Mouse (Mus musculus): ENCODE data around the gene Klk1b22. TPM values are rescaled to one million over a fixed set of nuclear protein-coding genes. Genes with fewer than 3 reads are reported as not detected.
"Not testable (repeated sequence)": the region's sequence is repeated elsewhere in the genome, so short reads cannot be mapped to it uniquely, and the experiment has no call there.

The Klk1b22 gene
- polyA plus RNA-seq (2012; rRNA removed) = not detected in 2 replicates

DNA sequence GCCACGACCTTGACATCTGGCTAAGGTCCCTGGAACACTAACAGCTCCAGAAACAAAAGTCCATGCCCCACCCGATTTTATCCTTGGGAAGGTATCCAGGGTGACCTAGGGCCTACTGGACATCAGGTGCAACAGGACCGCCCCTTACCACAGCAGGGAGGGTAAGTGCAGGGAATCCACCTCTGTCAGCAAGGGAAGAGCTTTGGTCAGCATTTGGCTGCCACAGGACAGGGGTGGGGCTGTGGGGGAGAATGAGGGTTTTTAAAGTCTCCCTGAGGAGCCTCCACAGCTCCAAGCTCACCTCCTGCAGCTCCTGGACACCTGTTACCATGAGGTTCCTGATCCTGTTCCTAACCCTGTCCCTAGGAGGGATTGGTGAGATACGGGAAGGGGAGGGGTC is at the start of gene Klk1b22:
Gene Klk1b22 (plus strand): TSS at position 301 of the 400 bp plus-strand sequence.
- no peak within 1 kb of the TSS for H3K4me3 ChIP-seq (replicated peaks; ENCODE audit: extremely low read depth, low read depth, low read length)
- TF ChIP-seq POLR2A (IDR thresholded peaks at IDR 0.05; ENCODE audit: borderline replicate concordance, extremely low read depth, low read depth, low read length) (no peak), CTCF (IDR thresholded peaks at IDR 0.05; ENCODE audit: insufficient read depth, low read length) (no peak)
- DNase-seq = no peak
- 61% methylated on average over 4 of the region's 4 CpGs for WGBS
- no peaks in the 10 kb centered on the region for H3K4me1 ChIP-seq (ENCODE audit: control insufficient read depth, insufficient read depth, low read length)

DNA sequence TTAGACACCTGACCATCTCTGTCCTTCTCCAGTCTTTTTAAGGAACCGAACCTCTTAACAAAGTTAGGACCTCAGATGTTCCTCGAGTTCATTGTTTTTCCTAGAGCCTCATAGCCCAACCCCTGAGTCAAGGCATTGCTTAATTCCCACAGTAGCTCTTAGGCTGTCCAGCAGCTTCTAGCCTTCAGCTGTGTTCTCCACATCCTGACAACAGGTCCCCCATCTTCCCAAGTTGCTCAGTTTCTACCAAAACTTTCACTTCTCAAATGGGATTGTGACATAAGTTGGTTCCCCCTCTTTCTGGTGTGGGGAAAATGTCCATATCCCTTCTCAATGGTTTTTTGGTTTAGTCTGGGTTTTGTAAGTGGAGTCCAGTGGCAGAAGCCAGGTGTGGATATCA is 40.4 kb upstream of the Klk1b22 start:
- WGBS = 66% methylated on average over 2 of the region's 2 CpGs
- DNase-seq = no peak
- Histone ChIP-seq H3K4me3 (replicated peaks; ENCODE audit: extremely low read depth, low read depth, low read length) (no peak overlapping the region), H3K4me1 (ENCODE audit: control insufficient read depth, insufficient read depth, low read length) (no peaks in the 10 kb centered on the region)
- TF ChIP-seq CTCF (IDR thresholded peaks at IDR 0.05; ENCODE audit: insufficient read depth, low read length) = no peak
- TF ChIP-seq POLR2A (IDR thresholded peaks at IDR 0.05; ENCODE audit: borderline replicate concordance, extremely low read depth, low read depth, low read length) = no peak

DNA sequence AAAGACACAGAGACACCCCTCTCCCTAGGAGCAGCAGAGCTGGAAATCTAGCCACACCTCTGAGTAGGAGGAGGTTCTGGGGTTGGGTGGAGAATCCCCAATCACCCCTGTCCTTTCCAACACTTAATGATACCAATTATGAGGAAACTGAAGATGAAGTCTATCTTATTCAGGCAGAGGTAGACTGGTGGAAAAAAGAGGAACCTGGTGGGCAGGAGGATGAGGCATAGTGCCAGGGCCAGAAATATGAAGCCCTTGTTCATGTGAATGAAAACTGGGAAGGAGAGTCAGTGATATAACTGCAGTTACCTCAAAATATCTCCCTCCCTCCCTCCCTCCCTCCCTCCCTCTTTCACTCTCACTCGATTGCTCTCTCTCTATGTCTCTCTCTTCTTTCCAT is 34.8 kb upstream of the Klk1b22 start:
- no peak for DNase-seq
- TF ChIP-seq CTCF (IDR thresholded peaks at IDR 0.05; ENCODE audit: insufficient read depth, low read length) (no peak), POLR2A (IDR thresholded peaks at IDR 0.05; ENCODE audit: borderline replicate concordance, extremely low read depth, low read depth, low read length) (no peak)
- H3K4me3 ChIP-seq (replicated peaks; ENCODE audit: extremely low read depth, low read depth, low read length) = no peak overlapping the region
- 75% methylated on average over 1 of the region's 1 CpGs for WGBS
- no peaks in the 10 kb centered on the region for H3K4me1 ChIP-seq (ENCODE audit: control insufficient read depth, insufficient read depth, low read length)

DNA sequence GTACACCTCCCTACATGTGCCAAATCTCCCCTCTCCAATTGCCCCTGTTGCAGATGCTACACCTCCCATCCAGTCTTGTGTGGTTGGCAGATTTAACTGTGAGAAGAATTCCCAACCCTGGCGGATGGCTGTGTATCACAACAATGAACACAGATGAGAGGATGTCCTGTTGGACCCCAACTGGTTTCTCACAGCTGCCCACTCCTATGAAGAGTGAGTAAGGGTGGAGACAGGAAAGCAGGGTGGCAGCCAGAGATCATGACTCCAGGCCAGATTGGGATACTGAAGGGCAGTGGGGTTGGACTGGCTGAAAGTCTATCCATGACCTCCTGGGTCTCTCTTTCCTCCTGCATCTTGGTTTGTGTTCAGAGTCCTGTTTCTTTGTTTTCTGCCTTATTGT is 16.4 kb upstream of the Klk1b22 start:
- Histone ChIP-seq H3K4me3 (replicated peaks; ENCODE audit: extremely low read depth, low read depth, low read length) (no peak overlapping the region), H3K4me1 (ENCODE audit: control insufficient read depth, insufficient read depth, low read length) (no peaks in the 10 kb centered on the region)
- TF ChIP-seq CTCF (IDR thresholded peaks at IDR 0.05; ENCODE audit: insufficient read depth, low read length) = no peak
- TF ChIP-seq POLR2A (IDR thresholded peaks at IDR 0.05; ENCODE audit: borderline replicate concordance, extremely low read depth, low read depth, low read length) = no peak
- DNase-seq = no peak
- 79% methylated on average over 1 of the region's 1 CpGs for WGBS

DNA sequence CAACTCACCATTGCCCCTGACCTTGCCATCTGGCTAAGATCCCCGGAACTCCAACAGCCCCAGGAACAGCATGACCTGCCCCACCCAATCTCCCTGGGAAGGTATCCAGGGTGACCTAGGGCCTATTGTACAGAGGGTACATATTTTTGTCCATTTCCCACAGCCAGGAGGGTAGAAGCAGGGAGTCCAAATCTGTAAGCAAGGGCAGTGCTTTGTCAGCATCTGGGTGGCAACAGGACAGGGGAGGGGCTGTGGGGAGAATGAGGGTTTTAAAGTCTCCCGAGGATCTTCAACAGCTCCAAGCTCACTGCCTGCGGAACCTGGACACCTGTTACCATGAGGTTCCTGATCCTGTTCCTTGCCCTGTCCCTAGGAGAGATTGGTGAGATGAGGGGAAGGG is 10.4 kb upstream of the Klk1b22 start, which contains the start of gene Klk1b21:
Gene Klk1b21 (plus strand): TSS at position 301 of the 400 bp plus-strand sequence.
- not testable (repeated sequence) for DNase-seq; H3K4me3 ChIP-seq (replicated peaks; ENCODE audit: extremely low read depth, low read depth, low read length); H3K4me1 ChIP-seq (ENCODE audit: control insufficient read depth, insufficient read depth, low read length)
- 58% methylated on average over 3 of the region's 3 CpGs for WGBS

DNA sequence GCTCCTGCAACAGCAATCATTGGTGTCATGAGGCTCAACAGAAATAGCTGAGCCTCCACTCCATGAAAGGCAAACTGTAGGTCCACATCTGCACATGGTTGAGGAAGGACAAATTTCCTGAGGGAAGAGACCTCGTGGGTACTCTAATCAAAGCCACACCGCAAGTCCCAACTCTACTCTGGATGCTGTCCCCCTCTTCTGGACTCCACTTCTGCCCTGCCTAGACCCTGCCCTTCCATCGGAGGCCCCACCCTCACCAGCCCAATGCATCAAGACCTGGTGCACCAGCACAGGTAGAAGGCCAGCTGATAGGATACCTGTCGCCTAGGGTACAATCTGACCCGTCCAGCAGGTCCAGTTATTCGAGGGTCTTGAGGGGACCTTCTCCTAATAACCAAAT is 11.0 kb downstream of the Klk1b22 start:
- no peak for DNase-seq
- 86% methylated on average over 6 of the region's 6 CpGs for WGBS
- no peaks in the 10 kb centered on the region for H3K4me1 ChIP-seq (ENCODE audit: control insufficient read depth, insufficient read depth, low read length)
- no peak overlapping the region for H3K4me3 ChIP-seq (replicated peaks; ENCODE audit: extremely low read depth, low read depth, low read length)
- TF ChIP-seq POLR2A (IDR thresholded peaks at IDR 0.05; ENCODE audit: borderline replicate concordance, extremely low read depth, low read depth, low read length) (no peak), CTCF (IDR thresholded peaks at IDR 0.05; ENCODE audit: insufficient read depth, low read length) (no peak)

DNA sequence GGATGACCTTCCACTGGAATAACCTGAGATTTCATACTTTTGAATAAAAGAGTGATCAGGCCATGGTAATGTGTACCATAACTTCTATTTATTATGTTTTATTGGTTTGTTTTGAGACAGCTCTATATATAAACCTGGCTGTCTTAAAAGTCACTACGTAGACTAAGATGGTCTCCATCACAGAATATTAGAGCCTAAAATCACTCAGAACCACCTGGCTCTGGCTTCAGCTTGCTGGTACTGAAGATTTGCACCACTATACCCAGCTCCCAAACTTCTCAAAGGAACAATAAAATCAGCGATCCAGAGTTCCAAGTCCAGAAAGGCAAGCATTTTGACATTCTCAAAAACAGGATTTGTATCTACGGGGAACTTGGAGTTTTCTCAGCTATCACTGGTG is 24.0 kb downstream of the Klk1b22 start, which contains the start of gene Klk1b16:
Gene Klk1b16 (plus strand): TSS at position 301 of the 400 bp plus-strand sequence.
- WGBS = 84% methylated on average over 3 of the region's 3 CpGs

More for the DNA sequence above, 24.0 kb downstream of the Klk1b22 start, which contains the start of gene Klk1b16:
- TF ChIP-seq CTCF (IDR thresholded peaks at IDR 0.05; ENCODE audit: insufficient read depth, low read length) = no peak
- no peak for TF ChIP-seq POLR2A (IDR thresholded peaks at IDR 0.05; ENCODE audit: borderline replicate concordance, extremely low read depth, low read depth, low read length)
- no peaks in the 10 kb centered on the region for H3K4me1 ChIP-seq (ENCODE audit: control insufficient read depth, insufficient read depth, low read length)
- DNase-seq = no peak
- H3K4me3 ChIP-seq (replicated peaks; ENCODE audit: extremely low read depth, low read depth, low read length) = no peak within 1 kb of the TSS

Other genes with a start within 250 kb of the Klk1b22 start
- gene Klk4, start 231.5 kb upstream of the Klk1b22 start, polyA plus RNA-seq (2012; rRNA removed) = not detected in 2 replicates
- not detected in 2 replicates for gene Klk15, start 178.9 kb upstream of the Klk1b22 start, polyA plus RNA-seq (2012; rRNA removed)
- not detected in 2 replicates for gene Klk1b8, start 162.0 kb upstream of the Klk1b22 start, polyA plus RNA-seq (2012; rRNA removed)
- not detected in 2 replicates for gene Klk1b1, start 145.9 kb upstream of the Klk1b22 start, polyA plus RNA-seq (2012; rRNA removed)
- gene Klk1b9, start 136.6 kb upstream of the Klk1b22 start, polyA plus RNA-seq (2012; rRNA removed) = not detected in 2 replicates
- not detected in 2 replicates for gene Klk1b11, start 116.8 kb upstream of the Klk1b22 start, polyA plus RNA-seq (2012; rRNA removed)
- gene Klk1b26, start 100.5 kb upstream of the Klk1b22 start, polyA plus RNA-seq (2012; rRNA removed) = 0.11 TPM in 1 of 2 replicates, not detected in the other
- gene Klk1b27, start 60.4 kb upstream of the Klk1b22 start, polyA plus RNA-seq (2012; rRNA removed) = 0.19 and 0.23 TPM in 2 replicates
- not detected in 2 replicates for gene Klk1b21, start 10.3 kb upstream of the Klk1b22 start, polyA plus RNA-seq (2012; rRNA removed)
- gene Klk1b16, start 24.1 kb downstream of the Klk1b22 start, polyA plus RNA-seq (2012; rRNA removed) = not detected in 2 replicates
- not detected in 2 replicates for gene Klk1b24, start 75.6 kb downstream of the Klk1b22 start, polyA plus RNA-seq (2012; rRNA removed)
- not detected in 2 replicates for gene Klk1b3, start 85.5 kb downstream of the Klk1b22 start, polyA plus RNA-seq (2012; rRNA removed)
- gene Klk1b4, start 94.8 kb downstream of the Klk1b22 start, polyA plus RNA-seq (2012; rRNA removed) = 0.15 TPM in 1 of 2 replicates, not detected in the other
- not detected in 2 replicates for gene Klk1b5, start 103.3 kb downstream of the Klk1b22 start, polyA plus RNA-seq (2012; rRNA removed)
- 1.9 and 18.3 TPM in 2 replicates for gene Klk1, start 112.7 kb downstream of the Klk1b22 start, polyA plus RNA-seq (2012; rRNA removed)
- gene Gm36864, start 123.5 kb downstream of the Klk1b22 start, polyA plus RNA-seq (2012; rRNA removed) = not detected in 2 replicates
- gene 1700028J19Rik, start 134.0 kb downstream of the Klk1b22 start, polyA plus RNA-seq (2012; rRNA removed) = 0.85 and 1.1 TPM in 2 replicates
- gene 2410002F23Rik, start 134.0 kb downstream of the Klk1b22 start, polyA plus RNA-seq (2012; rRNA removed) = 60.0 and 63.7 TPM in 2 replicates
- gene Acp4, start 144.7 kb downstream of the Klk1b22 start, polyA plus RNA-seq (2012; rRNA removed) = not detected in 2 replicates
- gene Gm15517, start 148.8 kb downstream of the Klk1b22 start, polyA plus RNA-seq (2012; rRNA removed) = not detected in 2 replicates
- 9.4 and 11.5 TPM in 2 replicates for gene Clec11a, start 194.2 kb downstream of the Klk1b22 start, polyA plus RNA-seq (2012; rRNA removed)
- gene Shank1, start 197.6 kb downstream of the Klk1b22 start, polyA plus RNA-seq (2012; rRNA removed) = 0.44 and 0.65 TPM in 2 replicates

Data from lung, adult 2 months (tissue).